Mouse (Mus musculus) ES-Bruce4 (cell line): Measurements from ENCODE around the gene Ap1b1.

Source experiments
- CTCF ChIP-seq: IDR thresholded peaks from one replicate; pipeline ENCODE4 v1.8.1; 2011; ENCODE audit warnings: low read depth, low read length
- POLR2A ChIP-seq: IDR thresholded peaks from one replicate; pipeline ENCODE4 v1.8.1; 2011; ENCODE audit warnings: low read length; ENCODE audit not compliant: insufficient read depth

GRCm38 (mm10) chr11:4987487-4987852 is 846 bp downstream of the Ap1b1 start:
- TF ChIP-seq POLR2A (no peak), CTCF (no peak)
